Mouse (Mus musculus) forebrain, embryonic 12.5 days (tissue): ENCODE measurements around the gene Itgb3. TPM values are rescaled to one million over a fixed set of nuclear protein-coding genes. Genes with fewer than 3 reads are reported as not detected.

Source experiments
- ATAC-seq: fragments of 200-750 bp; cut with Nextera tagmentation; 2 replicates; pipeline ENCODE4 v1.8.0; 2017; ENCODE audit warnings: moderate TSS enrichment; ENCODE audit not compliant: low FRiP score
- H3K27ac ChIP-seq: fragments of 300-500 bp; sonication (generic); 2 replicates; pipeline ENCODE4 v1.5.1; 2016; ENCODE audit warnings: mild to moderate bottlenecking
- H3K27me3 ChIP-seq: fragments of 300-500 bp; sonication (generic); 2 replicates; pipeline ENCODE4 v1.6.1; 2016; ENCODE audit warnings: mild to moderate bottlenecking
- H3K36me3 ChIP-seq: fragments of 300-500 bp; sonication (generic); replicated peaks from 2 replicates; pipeline ENCODE4 v1.6.1; 2016; ENCODE audit warnings: mild to moderate bottlenecking
- H3K4me1 ChIP-seq: fragments of 300-500 bp; sonication (generic); 2 replicates; pipeline ENCODE4 v1.6.1; 2016
- H3K4me2 ChIP-seq: fragments of 300-500 bp; sonication (generic); 2 replicates; pipeline ENCODE4 v1.6.1; 2016; ENCODE audit warnings: mild to moderate bottlenecking, moderate library complexity
- H3K4me3 ChIP-seq: fragments of 300-500 bp; sonication (generic); replicated peaks from 2 replicates; pipeline ENCODE4 v1.5.1; 2016; ENCODE audit warnings: mild to moderate bottlenecking
- H3K9ac ChIP-seq: fragments of 300-500 bp; sonication (generic); 2 replicates; pipeline ENCODE4 v1.6.1; 2016; ENCODE audit warnings: mild to moderate bottlenecking
- H3K9me3 ChIP-seq: fragments of 300-500 bp; sonication (generic); 2 replicates; pipeline ENCODE4 v1.6.1; 2016
- WGBS: fragments of 180-500 bp; shearing (Covaris S2); methylation state at CpG from one replicate; pipeline ENCODE4 v1.1.7; 2016; 5-methylcytosine and 5-hydroxymethylcytosine counted together
- polyA plus RNA-seq: library from polyadenylated mRNA; unstranded; fragments of >200 nt; fragmentation: Nextera tagmentation; extraction: Ambion mirVana; gene quantifications from 2 replicates; pipeline ENCODE4 v1.2.1, GENCODE M21; 2016

Itgb3 gene
- polyA plus RNA-seq, 1 experiment from 2014 or later, result 1.6 TPM

DNA sequence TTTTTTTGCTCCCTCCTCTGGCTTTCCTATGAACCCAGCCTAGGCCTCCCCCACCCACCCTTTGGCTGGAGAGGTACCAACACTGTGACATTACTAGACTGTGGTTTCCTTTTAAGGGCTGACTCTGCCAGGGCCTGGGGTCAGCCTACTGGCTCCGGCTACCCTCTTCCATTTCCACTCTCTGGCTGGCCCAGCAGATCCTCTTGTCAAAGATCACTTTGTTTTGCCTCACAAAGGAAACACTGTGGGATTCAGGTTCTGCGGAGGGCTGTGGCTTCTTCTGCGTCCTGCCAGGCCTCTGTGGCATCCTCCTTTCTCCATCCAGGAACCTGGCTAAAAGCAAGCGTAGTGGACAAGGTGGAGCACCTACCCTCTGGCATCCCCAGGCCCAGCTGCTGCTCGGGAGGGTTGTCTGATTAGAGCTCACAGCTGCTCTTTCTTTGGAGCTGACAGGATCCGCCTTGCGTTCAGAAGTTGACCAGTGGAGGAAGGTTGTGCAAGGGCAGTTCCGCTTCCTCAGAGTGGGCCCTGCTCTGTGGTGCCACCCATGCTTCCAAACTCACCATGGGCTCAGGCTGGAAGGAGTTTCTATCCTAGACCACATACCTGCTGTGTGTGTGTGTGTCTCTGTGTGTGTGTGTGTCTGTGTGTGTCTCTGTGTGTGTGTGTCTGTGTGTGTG, 39.5 kb downstream of the Itgb3 start:
- no peak overlapping the region for H3K27ac ChIP-seq
- H3K9ac ChIP-seq, result no peak overlapping the region
- H3K36me3 ChIP-seq, result no peaks in the 10 kb centered on the region
- H3K4me1 ChIP-seq, result no peaks in the 10 kb centered on the region
- WGBS, result 58% methylated on average over 8 of the region's 8 CpGs
- no peaks in the 10 kb centered on the region for H3K9me3 ChIP-seq
- no peak overlapping the region for H3K4me2 ChIP-seq
- no peak for ATAC-seq
- no peaks in the 10 kb centered on the region for H3K27me3 ChIP-seq
- H3K4me3 ChIP-seq, result no peak overlapping the region

DNA sequence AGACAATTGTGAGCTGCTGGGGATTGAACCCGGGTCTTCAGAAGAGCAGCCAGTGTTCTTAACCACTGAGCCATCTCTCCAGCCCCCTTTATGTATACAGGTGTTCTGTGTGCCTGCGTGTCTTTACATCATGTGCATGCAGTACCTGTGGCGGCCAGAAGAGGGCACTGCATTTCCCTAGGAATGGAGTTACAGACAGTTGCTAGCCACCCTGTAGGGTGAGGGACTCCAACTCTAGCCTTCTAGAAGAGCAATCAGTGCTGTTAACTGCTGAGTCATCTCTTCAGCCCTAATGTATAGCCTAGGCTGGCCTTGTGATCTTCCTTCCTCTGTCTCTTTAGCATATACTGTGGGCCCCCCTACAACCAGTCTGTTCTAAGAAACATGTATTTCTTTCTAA, 40.8 kb downstream of the Itgb3 start:
- no peak for ATAC-seq

DNA sequence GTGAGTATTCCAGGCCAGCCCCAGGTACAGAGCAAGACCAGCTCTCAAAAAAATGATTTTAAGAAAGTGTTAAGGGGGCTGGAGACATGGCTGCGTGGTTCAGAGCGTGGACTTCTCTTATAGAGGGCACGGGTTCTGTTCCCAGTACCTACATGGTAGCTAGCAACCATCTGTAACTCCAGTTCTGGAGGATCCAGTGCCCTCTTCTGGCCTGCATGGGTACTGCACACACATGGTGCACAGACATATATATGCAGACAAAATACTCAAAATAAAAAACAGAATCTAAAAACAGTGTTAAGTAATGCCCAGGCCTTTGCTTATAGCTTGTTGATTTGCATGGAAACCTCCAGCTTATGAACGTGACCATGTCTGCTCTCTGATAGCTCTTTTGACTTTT, 52.8 kb downstream of the Itgb3 start:
- WGBS, result 92% methylated on average over 4 of the region's 4 CpGs
- no peak overlapping the region for H3K4me3 ChIP-seq

More for the DNA sequence above, 40.8 kb downstream of the Itgb3 start:
- H3K9me3 ChIP-seq, result no peaks in the 10 kb centered on the region
- H3K4me1 ChIP-seq, result no peaks in the 10 kb centered on the region
- H3K36me3 ChIP-seq, result no peaks in the 10 kb centered on the region
- WGBS, result 56% methylated on average over 3 of the region's 3 CpGs
- H3K27me3 ChIP-seq, result no peaks in the 10 kb centered on the region
- H3K4me2 ChIP-seq, result no peak overlapping the region
- H3K9ac ChIP-seq, result no peak overlapping the region
- H3K4me3 ChIP-seq, result no peak overlapping the region
- H3K27ac ChIP-seq, result no peak overlapping the region

DNA sequence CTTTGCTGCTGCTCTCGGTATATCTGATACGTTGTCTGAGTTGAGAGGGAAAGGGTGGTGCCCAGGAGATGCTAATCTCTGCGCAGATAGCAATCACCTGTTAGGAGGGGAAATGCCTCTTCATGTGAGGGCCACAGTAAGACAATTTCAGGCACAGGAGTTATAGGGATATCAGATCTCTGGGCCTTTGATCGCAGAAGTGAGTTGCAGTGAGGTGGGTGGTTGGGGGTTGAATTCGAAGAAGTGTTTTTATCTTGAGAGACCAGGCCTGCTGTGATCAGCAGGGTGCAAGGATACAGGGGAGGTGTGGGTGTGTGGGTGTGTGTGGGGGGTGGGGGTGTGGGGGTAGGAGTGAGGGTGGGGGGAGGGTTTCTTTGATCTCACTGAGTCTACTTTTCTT, 53.3 kb downstream of the Itgb3 start:
- H3K27ac ChIP-seq, result no peak overlapping the region
- H3K4me2 ChIP-seq, result no peak overlapping the region
- H3K4me1 ChIP-seq, result no peaks in the 10 kb centered on the region
- H3K9me3 ChIP-seq, result no peaks in the 10 kb centered on the region
- H3K27me3 ChIP-seq, result no peaks in the 10 kb centered on the region
- ATAC-seq, result no peak
- H3K9ac ChIP-seq, result no peak overlapping the region
- no peaks in the 10 kb centered on the region for H3K36me3 ChIP-seq
- no peak overlapping the region for H3K4me3 ChIP-seq
- WGBS, result 87% methylated on average over 5 of the region's 5 CpGs

More for the DNA sequence above, 52.8 kb downstream of the Itgb3 start:
- Histone ChIP-seq H3K4me1 (no peaks in the 10 kb centered on the region), H3K36me3 (no peaks in the 10 kb centered on the region), H3K9me3 (no peaks in the 10 kb centered on the region), H3K9ac (no peak overlapping the region), H3K4me2 (no peak overlapping the region), H3K27ac (no peak overlapping the region), H3K27me3 (no peaks in the 10 kb centered on the region)
- no peak for ATAC-seq

DNA sequence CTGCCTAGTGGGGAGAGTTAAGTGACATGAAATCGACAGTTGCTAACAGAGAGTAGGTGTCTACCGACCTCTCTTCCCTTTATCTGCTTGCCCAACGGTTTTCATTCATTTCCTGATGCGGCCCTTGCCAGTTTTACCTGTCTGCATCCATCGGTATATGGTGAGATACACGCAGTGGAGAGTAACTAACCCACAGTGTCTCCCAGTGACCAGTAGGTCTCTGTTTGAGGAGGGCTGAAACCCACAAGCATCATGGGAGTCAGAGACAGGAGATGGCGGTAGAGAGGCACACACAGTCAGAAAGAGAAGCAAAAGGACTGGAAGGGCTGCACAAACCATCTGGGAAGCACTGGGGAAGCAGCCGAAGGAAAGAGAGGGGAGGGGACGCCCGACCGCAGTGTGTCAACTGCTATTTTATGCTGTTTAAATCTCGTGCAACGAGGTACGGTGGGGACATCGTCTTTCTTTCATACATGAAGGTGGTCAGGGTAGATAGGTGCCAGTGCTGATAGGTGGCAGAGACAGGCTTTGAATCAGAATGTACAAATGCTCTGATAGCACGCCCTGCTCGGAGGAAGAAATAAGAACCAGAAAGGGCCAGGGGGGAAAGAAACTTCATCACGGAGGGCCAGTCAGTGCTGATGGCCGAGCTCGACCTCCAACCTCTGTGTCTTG, 53.9 kb downstream of the Itgb3 start:
- no peaks in the 10 kb centered on the region for H3K27me3 ChIP-seq
- ATAC-seq, result no peak
- WGBS, result 84% methylated on average over 20 of the region's 20 CpGs

DNA sequence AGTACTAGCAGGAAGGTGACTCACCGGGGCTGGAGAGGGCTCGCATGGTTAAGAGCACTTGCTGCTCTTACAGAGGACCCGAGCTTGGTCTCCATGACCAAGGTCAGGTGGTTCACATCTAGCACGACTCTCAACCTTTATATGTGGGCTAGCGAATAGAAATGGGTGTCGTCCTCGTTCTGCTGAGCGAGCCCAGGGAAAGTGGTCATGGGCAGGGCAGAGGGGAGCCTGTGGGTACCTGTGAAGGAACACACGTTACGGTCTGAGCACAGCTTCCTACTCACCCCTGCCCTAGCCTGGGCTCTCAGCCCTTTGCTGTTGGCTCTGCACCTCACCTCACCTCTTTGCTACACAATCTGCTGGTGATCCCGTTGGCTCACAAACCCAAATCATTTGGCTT, 54.8 kb downstream of the Itgb3 start:
- Histone ChIP-seq H3K9me3 (no peaks in the 10 kb centered on the region), H3K27me3 (no peaks in the 10 kb centered on the region), H3K36me3 (no peaks in the 10 kb centered on the region), H3K27ac (no peak overlapping the region), H3K9ac (no peak overlapping the region), H3K4me1 (no peaks in the 10 kb centered on the region), H3K4me3 (no peak overlapping the region), H3K4me2 (no peak overlapping the region)
- 92% methylated on average over 11 of the region's 11 CpGs for WGBS
- no peak for ATAC-seq

More for the DNA sequence above, 53.9 kb downstream of the Itgb3 start:
- Histone ChIP-seq H3K4me1 (no peaks in the 10 kb centered on the region), H3K9me3 (no peaks in the 10 kb centered on the region), H3K27ac (no peak overlapping the region), H3K4me3 (no peak overlapping the region), H3K36me3 (no peaks in the 10 kb centered on the region), H3K4me2 (no peak overlapping the region), H3K9ac (no peak overlapping the region)

DNA sequence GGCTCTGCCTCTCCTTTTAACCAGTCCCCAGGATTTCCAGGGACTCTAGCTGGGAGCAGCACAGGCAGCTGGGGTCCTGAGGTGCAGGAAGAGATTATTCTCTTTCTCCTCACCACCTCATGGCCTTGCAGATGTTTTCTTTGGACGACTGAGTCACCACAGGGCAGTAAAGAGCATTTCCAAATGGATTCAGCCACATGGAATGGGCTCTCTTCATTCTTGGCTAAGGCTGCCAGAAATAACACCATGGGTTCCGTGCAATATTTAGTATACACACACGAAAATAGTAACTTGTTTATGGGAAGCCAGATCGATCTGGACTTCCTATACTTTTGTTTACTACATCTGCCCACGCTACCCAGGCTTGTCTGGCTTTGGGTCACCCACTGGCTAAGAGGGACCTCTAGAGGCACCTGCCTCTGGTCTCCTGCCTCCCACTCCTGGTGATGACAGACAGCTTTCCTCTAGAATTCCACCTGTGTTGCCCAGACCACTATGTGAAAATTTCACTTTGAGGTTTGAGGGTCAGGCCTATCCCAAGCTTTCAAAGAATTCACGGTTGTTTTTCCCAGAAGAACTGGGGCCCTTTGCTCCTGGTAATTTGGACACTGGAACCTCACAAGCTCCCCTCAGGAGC, 55.6 kb downstream of the Itgb3 start:
- 84% methylated on average over 6 of the region's 6 CpGs for WGBS
- Histone ChIP-seq H3K27ac (no peak overlapping the region), H3K9me3 (no peaks in the 10 kb centered on the region), H3K4me3 (no peak overlapping the region), H3K36me3 (no peaks in the 10 kb centered on the region), H3K4me2 (no peak overlapping the region), H3K27me3 (no peaks in the 10 kb centered on the region), H3K4me1 (no peaks in the 10 kb centered on the region), H3K9ac (no peak overlapping the region)
- no peak for ATAC-seq

DNA sequence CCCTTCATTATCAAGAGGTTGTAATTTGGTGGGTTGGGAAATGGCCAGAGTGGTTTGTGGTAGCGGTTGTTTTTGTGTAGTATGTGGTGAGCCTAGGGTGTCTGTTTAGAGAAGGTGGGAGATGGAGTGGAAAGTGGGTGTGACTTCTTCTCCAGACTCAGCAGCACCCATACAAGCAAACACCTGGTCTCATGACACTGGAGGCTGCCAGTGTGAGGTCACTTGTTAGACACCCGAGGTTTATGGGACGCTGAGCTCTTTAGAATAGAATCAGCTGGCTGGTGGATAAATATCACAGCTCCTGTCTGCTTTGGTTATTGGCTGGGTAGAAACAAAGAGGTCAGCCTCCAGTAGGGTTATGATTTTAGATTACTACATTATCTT, 56.1 kb downstream of the Itgb3 start:
- H3K9ac ChIP-seq, result no peak overlapping the region
- no peak for ATAC-seq
- no peak overlapping the region for H3K4me3 ChIP-seq
- H3K27ac ChIP-seq, result no peak overlapping the region
- 80% methylated on average over 3 of the region's 3 CpGs for WGBS
- no peaks in the 10 kb centered on the region for H3K36me3 ChIP-seq
- H3K27me3 ChIP-seq, result no peaks in the 10 kb centered on the region
- H3K9me3 ChIP-seq, result no peaks in the 10 kb centered on the region
- no peaks in the 10 kb centered on the region for H3K4me1 ChIP-seq
- no peak overlapping the region for H3K4me2 ChIP-seq

DNA sequence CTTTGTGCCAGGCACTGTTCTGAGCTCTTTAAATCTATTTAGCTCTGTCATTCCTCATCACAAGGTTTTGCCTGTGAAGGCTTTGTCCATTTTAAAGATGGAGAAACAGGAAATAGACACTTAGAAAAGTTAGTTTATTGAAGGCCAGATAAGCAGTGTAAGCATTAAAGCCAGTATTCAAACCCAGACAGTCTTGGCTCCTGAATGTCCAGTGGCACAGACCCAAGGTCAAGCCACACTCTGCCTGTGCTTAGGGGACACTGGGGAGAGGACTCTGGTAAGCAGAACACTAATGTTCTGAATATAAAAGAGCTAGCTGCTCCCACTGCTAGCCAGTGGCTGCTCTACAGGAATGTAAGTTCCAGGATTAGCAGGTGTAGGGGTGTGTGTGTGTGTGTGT, 56.6 kb downstream of the Itgb3 start:
- Histone ChIP-seq H3K4me3 (no peak overlapping the region), H3K27ac (no peak overlapping the region), H3K4me1 (no peaks in the 10 kb centered on the region), H3K36me3 (no peaks in the 10 kb centered on the region), H3K9me3 (no peaks in the 10 kb centered on the region), H3K27me3 (no peaks in the 10 kb centered on the region), H3K9ac (no peak overlapping the region), H3K4me2 (no peak overlapping the region)
- no peak for ATAC-seq

DNA sequence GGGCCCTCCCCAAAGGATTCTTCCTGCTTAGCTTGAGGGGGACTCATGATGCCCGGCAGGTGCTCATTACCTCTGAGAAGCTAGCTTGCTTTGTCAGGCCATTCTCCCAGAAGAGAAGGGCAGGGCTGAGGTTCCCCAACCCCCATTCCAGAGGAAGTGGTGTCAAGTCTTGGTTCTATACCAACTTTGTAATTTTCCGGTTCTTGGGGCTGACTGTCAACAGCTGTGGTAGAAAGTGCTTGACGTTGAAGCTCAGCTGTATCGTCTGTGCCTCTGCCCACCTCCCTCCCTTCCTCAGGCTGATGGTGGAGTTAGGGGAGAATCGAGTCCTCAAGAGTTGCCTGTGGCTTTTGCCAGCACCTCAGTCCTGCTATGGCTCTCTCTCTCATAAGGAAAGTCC, 59.6 kb downstream of the Itgb3 start:
- H3K4me1 ChIP-seq, result no peaks in the 10 kb centered on the region
- H3K4me2 ChIP-seq, result no peak overlapping the region
- H3K9me3 ChIP-seq, result no peaks in the 10 kb centered on the region
- ATAC-seq, result no peak
- H3K27me3 ChIP-seq, result no peaks in the 10 kb centered on the region
- no peak overlapping the region for H3K9ac ChIP-seq
- H3K27ac ChIP-seq, result no peak overlapping the region
- H3K4me3 ChIP-seq, result no peak overlapping the region
- WGBS, result 69% methylated on average over 5 of the region's 5 CpGs
- H3K36me3 ChIP-seq, result no peaks in the 10 kb centered on the region

DNA sequence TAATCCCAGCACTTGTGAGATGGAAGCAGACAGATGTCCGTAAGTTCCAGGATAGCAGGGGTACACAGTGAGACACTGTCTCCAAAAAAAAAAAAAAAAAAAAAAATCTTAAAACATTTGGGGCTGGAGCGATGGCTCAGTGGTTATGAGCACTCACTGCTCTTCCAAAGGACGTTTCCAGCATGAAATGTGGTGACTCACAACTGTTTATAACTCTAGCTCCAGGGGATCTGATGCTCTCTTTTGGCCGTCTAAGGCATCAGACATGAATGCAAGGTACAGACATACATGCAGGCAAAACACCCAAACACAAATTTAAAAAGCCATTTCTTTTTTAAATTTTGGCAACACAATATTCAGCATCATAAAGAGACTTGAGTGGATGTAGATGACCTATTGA, 65.6 kb downstream of the Itgb3 start:
- no peak for ATAC-seq
- H3K4me1 ChIP-seq, result no peaks in the 10 kb centered on the region

DNA sequence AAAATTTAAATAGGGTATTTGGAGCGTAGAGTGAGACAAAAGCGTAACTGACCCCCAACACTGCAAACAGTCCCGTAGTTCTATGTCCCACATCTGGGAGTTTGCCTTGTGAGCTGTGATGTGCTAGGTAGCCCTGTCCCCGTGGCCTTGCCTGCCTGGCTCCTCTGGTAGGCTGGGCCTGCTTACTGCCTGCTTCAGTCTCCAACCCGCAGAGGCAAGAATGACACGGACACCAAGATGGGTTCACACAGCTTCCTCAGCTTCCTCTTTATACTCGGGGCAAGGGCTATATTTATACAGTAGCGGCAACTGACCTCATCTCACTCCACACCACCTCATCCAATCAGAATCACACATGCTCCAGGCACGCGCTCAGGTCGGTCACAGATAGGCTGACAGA, 67.0 kb downstream of the Itgb3 start:
- Histone ChIP-seq H3K27ac (no peak overlapping the region), H3K9ac (no peak overlapping the region), H3K4me3 (no peak overlapping the region), H3K36me3 (no peaks in the 10 kb centered on the region), H3K27me3 (no peaks in the 10 kb centered on the region), H3K4me2 (no peak overlapping the region), H3K9me3 (no peaks in the 10 kb centered on the region), H3K4me1 (no peaks in the 10 kb centered on the region)
- WGBS, result 91% methylated on average over 11 of the region's 11 CpGs
- ATAC-seq, result no peak

More for the DNA sequence above, 65.6 kb downstream of the Itgb3 start:
- H3K4me3 ChIP-seq, result no peak overlapping the region
- whole genome bisulfite sequencing, result 76% methylated on average over 4 of the region's 4 CpGs
- H3K27me3 ChIP-seq, result no peaks in the 10 kb centered on the region
- no peak overlapping the region for H3K9ac ChIP-seq
- H3K4me2 ChIP-seq, result no peak overlapping the region
- no peaks in the 10 kb centered on the region for H3K9me3 ChIP-seq
- no peaks in the 10 kb centered on the region for H3K36me3 ChIP-seq
- no peak overlapping the region for H3K27ac ChIP-seq

DNA sequence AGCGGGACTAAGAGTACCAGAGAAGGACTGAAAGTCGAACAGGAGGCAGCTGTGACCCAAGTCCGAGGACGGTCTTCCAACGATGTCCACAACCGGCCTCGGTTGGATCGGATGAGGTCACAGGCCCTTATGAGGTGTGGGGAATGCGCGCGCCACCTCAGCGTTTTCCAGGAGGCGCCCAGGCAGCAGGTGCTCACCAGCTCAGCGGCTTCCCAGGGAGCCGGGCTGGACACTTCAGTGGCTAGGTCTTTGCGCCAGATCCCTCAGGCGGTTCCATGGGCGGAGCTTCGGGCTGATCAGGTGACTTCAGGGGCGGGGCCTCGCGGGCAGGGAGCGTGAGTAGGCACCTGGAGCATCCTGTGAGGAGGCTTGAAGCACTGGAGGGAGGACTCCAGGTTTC, 77.7 kb downstream of the Itgb3 start, which contains the start of gene Gm11639:
Gene Gm11639 (plus strand): TSS at position 160 of the 400 bp plus-strand sequence.
- H3K27me3 ChIP-seq, result no peaks in the 10 kb centered on the region
- 21% methylated on average over 23 of the region's 23 CpGs for WGBS

More for the DNA sequence above, 77.7 kb downstream of the Itgb3 start, which contains the start of gene Gm11639:
- Histone ChIP-seq H3K36me3 (no peaks in the 10 kb centered on the region), H3K9me3 (no peaks in the 10 kb centered on the region), H3K27ac (no peak within 1 kb of the TSS), H3K9ac (no peak within 1 kb of the TSS), H3K4me2 (peak within 1 kb of the TSS; percentile 35), H3K4me3 (peak within 1 kb of the TSS; percentile 11; the same call in 1 of the 2 replicates), H3K4me1 (no peaks in the 10 kb centered on the region)
- no peak for ATAC-seq
